Mouse (Mus musculus) heart, embryonic 14.5 days (tissue): ENCODE data around the gene Emc1. TPM values are rescaled to one million over a fixed set of nuclear protein-coding genes. Genes with fewer than 3 reads are reported as not detected.

Source experiments
- ATAC-seq: fragments of 200-750 bp; cut with Nextera tagmentation; 2 replicates; pipeline ENCODE4 v1.8.0; 2017; ENCODE audit warnings: low read depth, moderate TSS enrichment; ENCODE audit not compliant: insufficient number of reproducible peaks, insufficient read depth, low FRiP score
- H3K27ac ChIP-seq, 2 experiments: fragments of 200-500 bp in 1 of 2; fragments of 300-500 bp in 1 of 2; sonication (generic) in 1 of 2; replicated peaks in 1 of 2; 2 replicates each; pipeline ENCODE4 v1.5.1; 2012 to 2014; ENCODE audit warnings: low read depth in 2 of 2, low read length in 2 of 2, control low read depth in 1 of 2, mild to moderate bottlenecking in 1 of 2, mixed read lengths in 1 of 2; ENCODE audit not compliant: control insufficient read depth in 1 of 2, insufficient read depth in 1 of 2
- H3K27me3 ChIP-seq: fragments of 300-500 bp; sonication (generic); 2 replicates; pipeline ENCODE4 v1.6.1; 2014; ENCODE audit warnings: mild to moderate bottlenecking, low read length, control low read depth; ENCODE audit not compliant: control insufficient read depth, insufficient read depth
- H3K36me3 ChIP-seq: fragments of 300-500 bp; sonication (generic); 2 replicates; pipeline ENCODE4 v1.6.1; 2014; ENCODE audit warnings: mild to moderate bottlenecking, control low read depth, low read length, mixed read lengths; ENCODE audit not compliant: control insufficient read depth, insufficient read depth
- H3K4me1 ChIP-seq, 2 experiments: fragments of 200-500 bp in 1 of 2; fragments of 300-500 bp in 1 of 2; sonication (generic) in 1 of 2; 2 replicates each; pipeline ENCODE4 v1.6.1; 2012 to 2014; ENCODE audit warnings: low read length in 2 of 2, control low read depth in 1 of 2, mixed read lengths in 1 of 2; ENCODE audit not compliant: control insufficient read depth in 2 of 2, insufficient read depth in 2 of 2
- H3K4me2 ChIP-seq: fragments of 300-500 bp; sonication (generic); 2 replicates; pipeline ENCODE4 v1.6.1; 2014; ENCODE audit warnings: mild to moderate bottlenecking, low read length
- H3K4me3 ChIP-seq, 2 experiments: fragments of 200-500 bp in 1 of 2; fragments of 300-500 bp in 1 of 2; sonication (generic) in 1 of 2; 2 replicates each; pipeline ENCODE4 v1.5.1; 2012 to 2014; ENCODE audit warnings: low read length in 2 of 2, mild to moderate bottlenecking in 2 of 2, control low read depth in 1 of 2, low read depth in 1 of 2, moderate library complexity in 1 of 2; ENCODE audit not compliant: control insufficient read depth in 1 of 2, insufficient read depth in 1 of 2
- H3K9ac ChIP-seq: fragments of 300-500 bp; sonication (generic); 2 replicates; pipeline ENCODE4 v1.6.1; 2014; ENCODE audit warnings: mild to moderate bottlenecking, low read length
- H3K9me3 ChIP-seq: fragments of 300-500 bp; sonication (generic); 2 replicates; pipeline ENCODE4 v1.6.1; 2016; ENCODE audit warnings: low read length, control low read depth; ENCODE audit not compliant: control insufficient read depth
- WGBS: fragments of 180-500 bp; shearing (Covaris S2); extraction: QIAGEN DNeasy Blood & Tissue Kit; methylation state at CpG from one replicate; pipeline ENCODE4 v1.1.7; 2014; 5-methylcytosine and 5-hydroxymethylcytosine counted together
- polyA plus RNA-seq: library from polyadenylated mRNA; unstranded; fragments of >200 nt; fragmentation: Nextera tagmentation; extraction: Ambion mirVana; gene quantifications from 2 replicates; pipeline ENCODE4 v1.2.1, GENCODE M21; 2014

Gene Emc1
- polyA plus RNA-seq, 1 experiment from 2014 or later: 36.6 TPM

DNA sequence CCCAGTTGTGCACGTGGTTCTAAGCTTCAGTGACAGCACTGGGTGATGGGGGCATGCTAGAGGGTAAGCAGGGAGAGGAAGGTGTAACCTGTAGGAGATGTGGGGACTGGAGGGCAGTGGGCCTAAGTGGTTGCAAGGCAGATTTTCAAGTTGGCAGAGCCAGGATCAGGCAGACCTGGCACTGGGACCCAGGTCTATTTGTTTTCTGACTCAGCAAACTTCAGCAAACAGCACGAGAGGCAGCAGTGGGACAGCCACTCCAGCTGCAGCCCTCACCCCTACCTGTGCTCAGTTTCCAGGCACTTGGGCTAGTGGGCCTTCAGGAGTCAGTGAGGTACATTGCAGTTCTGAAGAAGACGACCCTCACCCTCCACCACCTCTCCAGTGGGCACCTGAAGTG, 4.8 kb downstream of the Emc1 start:
- ATAC-seq: no peak
- Histone ChIP-seq H3K4me1 (peaks cover 2 to 4% of the 10 kb centered on the region in 2 experiments; a peak in 1 of 4 replicates), H3K9me3 (no peaks in the 10 kb centered on the region), H3K36me3 (peaks cover 80% of the 10 kb centered on the region), H3K27me3 (no peaks in the 10 kb centered on the region), H3K9ac (no peak overlapping the region), H3K4me2 (no peak overlapping the region), H3K4me3 (no peak overlapping the region), H3K27ac (no peak overlapping the region)
- 88% methylated on average over 3 of the region's 3 CpGs for WGBS

GRCm38 (mm10) chr4:139360761-139361548, 8.6 kb downstream of the Emc1 start:
- WGBS: 78% methylated on average over 11 of the region's 11 CpGs
- no peak overlapping the region for H3K4me2 ChIP-seq
- H3K27ac ChIP-seq: no peak overlapping the region
- no peak overlapping the region for H3K4me3 ChIP-seq
- H3K4me1 ChIP-seq: no peaks in the 10 kb centered on the region
- ATAC-seq: no peak
- no peak overlapping the region for H3K9ac ChIP-seq
- H3K9me3 ChIP-seq: no peaks in the 10 kb centered on the region
- peaks cover 97% of the 10 kb centered on the region for H3K36me3 ChIP-seq
- H3K27me3 ChIP-seq: no peaks in the 10 kb centered on the region

GRCm38 (mm10) chr4:139367336-139367735, 14.9 kb downstream of the Emc1 start:
- H3K27ac ChIP-seq: no peak overlapping the region
- 90% methylated on average over 3 of the region's 3 CpGs for WGBS
- ATAC-seq: no peak

DNA sequence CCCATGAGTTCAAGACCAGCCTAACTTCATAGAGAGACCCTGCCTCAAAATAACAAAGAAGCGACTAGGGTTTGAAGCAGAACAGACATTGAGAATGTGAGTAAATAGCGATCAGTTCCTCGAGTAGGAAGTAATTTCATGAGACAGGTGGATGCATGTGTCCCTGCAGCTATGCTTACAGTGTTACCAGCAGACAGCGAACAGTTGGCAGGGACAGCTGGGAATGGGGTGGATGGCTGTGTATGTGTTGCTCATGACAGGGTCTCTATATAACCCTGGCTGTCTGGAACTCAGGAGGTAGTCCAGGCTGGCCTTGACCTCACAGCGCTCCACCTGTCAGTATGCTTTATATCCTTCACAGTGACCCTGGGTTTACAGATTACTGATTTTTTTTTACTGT, 15.7 kb downstream of the Emc1 start:
- Histone ChIP-seq H3K4me2 (no peak overlapping the region), H3K27ac (no peak overlapping the region), H3K4me3 (no peak overlapping the region), H3K36me3 (peaks cover 97% of the 10 kb centered on the region), H3K4me1 (no peaks in the 10 kb centered on the region), H3K9ac (no peak overlapping the region), H3K9me3 (no peaks in the 10 kb centered on the region), H3K27me3 (no peaks in the 10 kb centered on the region)
- no peak for ATAC-seq
- WGBS: 95% methylated on average over 5 of the region's 5 CpGs

More at GRCm38 (mm10) chr4:139367336-139367735, 14.9 kb downstream of the Emc1 start:
- Histone ChIP-seq H3K4me3 (no peak overlapping the region), H3K4me2 (no peak overlapping the region), H3K36me3 (peaks cover 96% of the 10 kb centered on the region), H3K9ac (no peak overlapping the region), H3K27me3 (no peaks in the 10 kb centered on the region), H3K4me1 (no peaks in the 10 kb centered on the region), H3K9me3 (no peaks in the 10 kb centered on the region)

- Histone ChIP-seq H3K36me3 (peaks cover 97% of the 10 kb centered on the region), H3K4me1 (no peaks in the 10 kb centered on the region), H3K27me3 (no peaks in the 10 kb centered on the region), H3K9ac (no peak overlapping the region), H3K4me3 (no peak overlapping the region), H3K9me3 (no peaks in the 10 kb centered on the region), H3K4me2 (no peak overlapping the region), H3K27ac (no peak overlapping the region)
- WGBS: 93% methylated on average over 4 of the region's 4 CpGs
- no peak for ATAC-seq
Observed at GRCm38 (mm10) chr4:139373130-139373529, 20.7 kb downstream of the Emc1 start.

DNA sequence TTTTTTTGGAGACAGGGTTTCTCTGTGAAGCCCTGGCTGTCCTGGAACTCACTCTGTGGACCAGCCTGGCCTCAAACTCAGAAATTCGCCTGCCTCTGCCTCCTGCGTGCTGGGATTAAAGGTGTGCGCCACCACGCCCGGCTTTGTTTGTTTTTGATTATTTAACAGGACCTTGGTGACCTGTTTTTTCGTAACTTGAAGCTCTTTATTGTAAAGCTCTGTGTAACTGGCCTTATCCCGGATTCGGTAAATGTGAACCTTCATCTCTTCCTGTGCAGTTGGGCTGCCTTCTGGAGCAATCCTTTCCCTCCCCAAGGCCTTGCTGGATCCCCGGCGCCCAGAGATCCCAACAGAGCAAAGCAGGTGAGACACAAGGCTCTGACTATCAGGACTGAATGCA, 21.1 kb downstream of the Emc1 start:
- Histone ChIP-seq H3K4me1 (no peaks in the 10 kb centered on the region), H3K4me2 (no peak overlapping the region), H3K4me3 (no peak overlapping the region), H3K9me3 (no peaks in the 10 kb centered on the region), H3K27ac (no peak overlapping the region), H3K27me3 (no peaks in the 10 kb centered on the region), H3K36me3 (peaks cover 94% of the 10 kb centered on the region), H3K9ac (no peak overlapping the region)
- ATAC-seq: no peak
- 89% methylated on average over 10 of the region's 10 CpGs for WGBS

- no peak for ATAC-seq
- peak overlapping the region; percentile 88 for H3K9ac ChIP-seq
- H3K4me3 ChIP-seq: peak overlapping the region; percentile 60 to 63
- H3K36me3 ChIP-seq: peaks cover 34% of the 10 kb centered on the region
- peak overlapping the region; percentile 71 for H3K4me2 ChIP-seq
- WGBS: 12% methylated on average over 8 of the region's 8 CpGs
- H3K27me3 ChIP-seq: no peaks in the 10 kb centered on the region
- H3K4me1 ChIP-seq: peaks cover 6 to 21% of the 10 kb centered on the region in 2 experiments
- peak overlapping the region in 1 of 2 experiments; percentile 81; a peak in 2 of 4 replicates for H3K27ac ChIP-seq
- no peaks in the 10 kb centered on the region for H3K9me3 ChIP-seq
Observed at GRCm38 (mm10) chr4:139379719-139380118, 27.3 kb downstream of the Emc1 start.
